In the genomic region with DNA sequence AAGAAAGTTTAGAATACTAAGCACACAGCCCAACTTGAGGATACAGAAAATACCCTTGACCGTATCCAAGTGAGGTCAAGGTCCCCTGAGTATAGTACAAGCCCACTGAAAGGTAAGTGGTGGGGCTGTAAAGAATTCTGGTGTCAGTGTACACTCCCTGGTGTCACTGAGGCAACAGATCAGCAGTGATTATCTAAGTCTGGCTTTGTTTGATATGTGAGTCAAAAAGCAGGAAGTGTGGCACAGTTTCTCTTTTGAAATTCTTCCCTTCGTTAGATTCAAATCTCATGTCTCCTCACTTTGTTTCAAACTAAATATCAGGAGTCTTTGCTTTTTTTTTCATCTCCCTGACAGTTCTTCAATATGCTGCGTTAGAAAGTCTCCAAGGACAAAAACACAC, we compare ENCODE assay signal across 26 mouse cellular contexts. TPM values are rescaled to one million over a fixed set of nuclear protein-coding genes. Genes with fewer than 3 reads are reported as not detected.
"Had no signal": no experiment of that assay in that cellular context is flagged by ENCODE, and none has a peak within 500 bp of the region (broad histone marks: within the 10 kb centered on the region; RNA-seq: fewer than 3 reads in every experiment).

No protein-coding gene starts in this region.

- H3K9ac ChIP-seq: liver, embryonic 13.5 days; lung, embryonic 14.5 days had no signal

- H3K4me1 ChIP-seq: liver, embryonic 13.5 days; megakaryocyte, embryonic 14.5 days had no signal

- H3K27me3 ChIP-seq: liver, embryonic 13.5 days had no signal

- H3K36me3 ChIP-seq: liver, embryonic 13.5 days; midbrain, embryonic 10.5 days had no signal

- DNase-seq: kidney, adult 2 months; kidney, postnatal 10 days; kidney, postnatal 36 days; layer of hippocampus, postnatal 36 days; liver, embryonic 13.5 days; lung, embryonic 14.5 days; midbrain, embryonic 14.5 days; thymus, adult 2 months; thymus, postnatal 14 days; thymus, postnatal 4 days had no signal

- H3K4me2 ChIP-seq: liver, embryonic 13.5 days; lung, embryonic 14.5 days had no signal

- H3K4me3 ChIP-seq: left cerebral cortex, adult 2 months; liver, embryonic 13.5 days; megakaryocyte, embryonic 14.5 days; midbrain, embryonic 10.5 days had no signal

- ATAC-seq: lung, postnatal 0 days had no signal

- H3K27ac ChIP-seq: left cerebral cortex, adult 2 months; liver, embryonic 13.5 days; macrophage; midbrain, embryonic 10.5 days had no signal

- H3K9me3 ChIP-seq: liver, embryonic 13.5 days; megakaryocyte, embryonic 14.5 days; midbrain, embryonic 10.5 days had no signal

RNA-seq across cellular contexts. Expression of a gene that starts 18.4 kb away (rescaled TPM):
- total RNA-seq: liver, adult 2 months had no signal
- polyA plus RNA-seq: kidney, adult 2 months; kidney, embryonic 14.5 days; limb, embryonic 14.5 days; liver, adult 2 months; liver, embryonic 13.5 days; liver, embryonic 16.5 days; lung, embryonic 14.5 days; lung, postnatal 0 days; macrophage; small intestine, adult 2 months; spleen, adult 2 months; stomach, embryonic 16.5 days; testis, adult 2 months; thymus, adult 2 months had no signal

RNA-seq across cellular contexts. Expression of a gene that starts 32.9 kb away (rescaled TPM):
- total RNA-seq: liver, adult 2 months had no signal
- polyA plus RNA-seq: kidney, adult 2 months; liver, adult 2 months; liver, embryonic 16.5 days; lung, embryonic 14.5 days; lung, postnatal 0 days; macrophage; small intestine, adult 2 months; spleen, adult 2 months; stomach, embryonic 16.5 days; thymus, adult 2 months had no signal

RNA-seq across cellular contexts. Expression of a gene that starts 42.7 kb away (rescaled TPM):
- total RNA-seq: liver, adult 2 months had no signal
- polyA plus RNA-seq: kidney, adult 2 months; kidney, embryonic 14.5 days; liver, adult 2 months; liver, embryonic 13.5 days; liver, embryonic 16.5 days; lung, embryonic 14.5 days; macrophage; small intestine, adult 2 months; spleen, adult 2 months; stomach, embryonic 16.5 days; thymus, adult 2 months had no signal

RNA-seq across cellular contexts. Expression of a gene that starts 57.8 kb away (rescaled TPM):
- total RNA-seq: layer of hippocampus, postnatal 10 days; layer of hippocampus, postnatal 36 days; left cerebral cortex, adult 2 months; left cerebral cortex, postnatal 10 days; left cerebral cortex, postnatal 36 days; liver, adult 2 months had no signal
- polyA plus RNA-seq: kidney, adult 2 months; kidney, embryonic 14.5 days; liver, adult 2 months; liver, embryonic 13.5 days; liver, embryonic 16.5 days; lung, embryonic 14.5 days; lung, postnatal 0 days; macrophage; small intestine, adult 2 months; spleen, adult 2 months; stomach, embryonic 16.5 days; testis, adult 2 months; thymus, adult 2 months had no signal
